ENCODE assay signal across 21 mouse cellular contexts in the genomic region with DNA sequence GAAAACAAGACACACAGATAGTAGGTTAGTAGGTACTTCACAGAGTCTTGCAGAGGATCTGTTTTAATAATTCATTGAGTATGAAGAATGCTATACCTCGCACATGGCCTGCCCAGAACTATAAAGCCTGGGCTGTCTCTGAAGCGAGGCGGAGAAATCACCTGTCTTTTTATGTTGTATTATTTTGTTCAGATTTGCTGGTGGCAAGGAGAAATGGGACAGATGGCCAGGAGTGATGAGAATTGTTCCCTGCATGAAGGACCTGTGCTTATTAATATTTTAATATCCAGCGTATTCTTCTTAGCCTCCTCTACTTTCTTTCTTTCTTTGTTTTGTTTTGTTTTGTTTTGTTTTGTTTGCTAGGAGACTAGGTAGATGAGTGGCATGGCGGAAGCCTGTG.
"Had no signal": no experiment of that assay in that cellular context is flagged by ENCODE, and none has a peak within 500 bp of the region (broad histone marks: within the 10 kb centered on the region; RNA-seq: fewer than 3 reads in every experiment).

No protein-coding gene starts in this region.

- H3K9me3 ChIP-seq: limb, embryonic 10.5 days; limb, embryonic 13.5 days; liver, embryonic 12.5 days; liver, embryonic 15.5 days; lung, embryonic 15.5 days; midbrain, embryonic 12.5 days; midbrain, embryonic 15.5 days; neural tube, embryonic 12.5 days; neural tube, embryonic 15.5 days; stomach, embryonic 15.5 days had no signal

- H3K36me3 ChIP-seq: limb, embryonic 10.5 days; limb, embryonic 13.5 days; liver, embryonic 12.5 days; liver, embryonic 15.5 days; lung, embryonic 15.5 days; midbrain, embryonic 12.5 days; midbrain, embryonic 15.5 days; neural tube, embryonic 12.5 days; neural tube, embryonic 15.5 days; stomach, embryonic 15.5 days had no signal

- H3K27me3 ChIP-seq: limb, embryonic 13.5 days; liver, embryonic 12.5 days; liver, embryonic 15.5 days; lung, embryonic 15.5 days; midbrain, embryonic 12.5 days; midbrain, embryonic 15.5 days; neural tube, embryonic 12.5 days; neural tube, embryonic 15.5 days; stomach, embryonic 15.5 days had no signal

- ATAC-seq: liver, embryonic 12.5 days; midbrain, embryonic 15.5 days had no signal

- DNase-seq: kidney, postnatal 25 days; layer of hippocampus, adult 9-11 months; liver; lung, adult 18-20 months; lung, postnatal 14 days; right cerebral cortex, postnatal 25 days; spleen, adult 18-20 months; thymus, postnatal 25 days had no signal

- H3K4me3 ChIP-seq: layer of hippocampus, adult 2 months; limb, embryonic 10.5 days; limb, embryonic 13.5 days; liver, embryonic 12.5 days; liver, embryonic 15.5 days; lung, embryonic 15.5 days; midbrain, embryonic 12.5 days; midbrain, embryonic 15.5 days; neural tube, embryonic 12.5 days; neural tube, embryonic 15.5 days; stomach, embryonic 15.5 days had no signal

- H3K9ac ChIP-seq: limb, embryonic 13.5 days; liver, embryonic 12.5 days; liver, embryonic 15.5 days; lung, embryonic 15.5 days; midbrain, embryonic 12.5 days; midbrain, embryonic 15.5 days; neural tube, embryonic 12.5 days; neural tube, embryonic 15.5 days; stomach, embryonic 15.5 days had no signal

- H3K4me1 ChIP-seq: limb, embryonic 10.5 days; limb, embryonic 13.5 days; liver, embryonic 12.5 days; liver, embryonic 15.5 days; lung, embryonic 15.5 days; midbrain, embryonic 12.5 days; midbrain, embryonic 15.5 days; neural tube, embryonic 12.5 days; neural tube, embryonic 15.5 days; stomach, embryonic 15.5 days had no signal

- H3K27ac ChIP-seq: kidney, postnatal 0 days; layer of hippocampus, adult 2 months; limb, embryonic 10.5 days; limb, embryonic 13.5 days; liver, embryonic 12.5 days; liver, embryonic 15.5 days; lung, embryonic 15.5 days; macrophage; midbrain, embryonic 12.5 days; midbrain, embryonic 15.5 days; neural tube, embryonic 12.5 days; neural tube, embryonic 15.5 days; stomach, embryonic 15.5 days had no signal

- H3K4me2 ChIP-seq: limb, embryonic 13.5 days; liver, embryonic 12.5 days; liver, embryonic 15.5 days; lung, embryonic 15.5 days; midbrain, embryonic 12.5 days; midbrain, embryonic 15.5 days; neural tube, embryonic 12.5 days; neural tube, embryonic 15.5 days; stomach, embryonic 15.5 days had no signal
